Comparison of ENCODE assay signal across 8 mouse cellular contexts in the genomic region with DNA sequence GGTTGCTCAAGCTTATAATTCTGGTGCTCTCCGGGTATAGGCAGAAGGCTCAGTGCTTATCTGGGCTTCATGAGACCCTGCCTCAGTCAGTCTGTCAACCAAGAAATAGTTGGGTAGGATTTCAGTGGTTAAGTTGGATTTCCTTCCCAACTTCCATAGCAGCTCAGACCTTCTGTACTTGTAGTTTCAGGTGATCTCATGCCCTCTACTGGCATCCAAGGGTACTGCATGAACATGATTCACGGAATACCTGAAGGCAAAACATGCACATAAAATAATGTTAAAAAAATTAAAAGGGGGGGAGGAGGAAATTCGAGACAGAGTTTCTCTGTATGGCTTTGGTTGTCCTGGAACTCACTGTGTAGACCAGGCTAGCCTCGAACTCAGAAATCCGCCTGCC. TPM values are rescaled to one million over a fixed set of nuclear protein-coding genes. Genes with fewer than 3 reads are reported as not detected.
A peak's percentile ranks its signal among the peaks of the same experiment; 100 is the strongest.
DNase-seq lines count a peak whose midpoint lies in the region; ATAC-seq and TF ChIP-seq lines count a peak whose summit lies in the region.

No protein-coding gene starts in this region.

- peak; percentile 92 for DNase-seq in midbrain, embryonic 11.5 days (ENCODE audit: low spot score, missing footprints)
- DNase-seq in adrenal gland, postnatal 14 days: peak; percentile 77
- peak; percentile 79 for DNase-seq in embryonic facial prominence, embryonic 14.5 days (ENCODE audit: low spot score)
- DNase-seq in kidney, postnatal 10 days: peak; percentile 80
- peak; percentile 74 for DNase-seq in liver, postnatal 0 days
- DNase-seq in right cerebral cortex, postnatal 36 days (ENCODE audit: low spot score in 2 of 2): peak; percentile 53 to 68

- no peaks in the 10 kb centered on the region for H3K27me3 ChIP-seq in midbrain, embryonic 11.5 days (ENCODE audit: control insufficient read depth, insufficient read depth, low read length)
- no peaks in the 10 kb centered on the region for H3K27me3 ChIP-seq in midbrain, embryonic 13.5 days
- no peaks in the 10 kb centered on the region for H3K27me3 ChIP-seq in embryonic facial prominence, embryonic 14.5 days (replicated peaks; ENCODE audit: control insufficient read depth, insufficient read depth, low read length)
- H3K27me3 ChIP-seq in liver, postnatal 0 days (ENCODE audit: insufficient read depth, low read length): no peaks in the 10 kb centered on the region

- no peak for ATAC-seq in midbrain, embryonic 11.5 days (ENCODE audit: low FRiP score)
- no peak for ATAC-seq in midbrain, embryonic 13.5 days
- ATAC-seq in embryonic facial prominence, embryonic 14.5 days (ENCODE audit: low read depth): no peak
- ATAC-seq in liver, postnatal 0 days: no peak
- no peak for ATAC-seq in activated CD4-positive, CD25-positive, alpha-beta regulatory T cell, adult 4 months

- H3K27ac ChIP-seq in midbrain, embryonic 11.5 days (ENCODE audit: low read depth, low read length): no peak overlapping the region
- H3K27ac ChIP-seq in midbrain, embryonic 13.5 days: no peak overlapping the region
- H3K27ac ChIP-seq in embryonic facial prominence, embryonic 14.5 days (replicated peaks; ENCODE audit: low read depth, low read length): no peak overlapping the region
- no peak overlapping the region for H3K27ac ChIP-seq in liver, postnatal 0 days (ENCODE audit: low read depth)

- no peaks in the 10 kb centered on the region for H3K9me3 ChIP-seq in midbrain, embryonic 11.5 days (ENCODE audit: control insufficient read depth, low read length)
- H3K9me3 ChIP-seq in midbrain, embryonic 13.5 days: no peaks in the 10 kb centered on the region
- no peaks in the 10 kb centered on the region for H3K9me3 ChIP-seq in embryonic facial prominence, embryonic 14.5 days (ENCODE audit: control insufficient read depth, low read length)
- no peaks in the 10 kb centered on the region for H3K9me3 ChIP-seq in liver, postnatal 0 days (ENCODE audit: low read length)

- H3K4me1 ChIP-seq in midbrain, embryonic 11.5 days (ENCODE audit: control insufficient read depth, insufficient read depth, low read length): peaks cover 11% of the 10 kb centered on the region
- H3K4me1 ChIP-seq in midbrain, embryonic 13.5 days (replicated peaks): peaks cover 32% of the 10 kb centered on the region
- H3K4me1 ChIP-seq in embryonic facial prominence, embryonic 14.5 days (ENCODE audit: control insufficient read depth, insufficient read depth, low read length): peaks cover 12% of the 10 kb centered on the region
- peaks cover 15% of the 10 kb centered on the region for H3K4me1 ChIP-seq in liver, postnatal 0 days (ENCODE audit: insufficient read depth)

- H3K4me2 ChIP-seq in midbrain, embryonic 11.5 days: no peak overlapping the region
- no peak overlapping the region for H3K4me2 ChIP-seq in midbrain, embryonic 13.5 days (replicated peaks)
- H3K4me2 ChIP-seq in embryonic facial prominence, embryonic 14.5 days (ENCODE audit: low read depth, low read length): no peak overlapping the region
- no peak overlapping the region for H3K4me2 ChIP-seq in liver, postnatal 0 days (ENCODE audit: low read depth, low read length)

- no peak overlapping the region for H3K9ac ChIP-seq in midbrain, embryonic 11.5 days (ENCODE audit: low read length)
- H3K9ac ChIP-seq in midbrain, embryonic 13.5 days (replicated peaks): no peak overlapping the region
- H3K9ac ChIP-seq in embryonic facial prominence, embryonic 14.5 days (ENCODE audit: low read depth, low read length): no peak overlapping the region
- H3K9ac ChIP-seq in liver, postnatal 0 days (replicated peaks): no peak overlapping the region

- TF ChIP-seq CTCF in liver, postnatal 0 days (IDR thresholded peaks at IDR 0.05; ENCODE audit: low read depth): peak; percentile 94

- 63% methylated on average over 5 of the region's 5 CpGs for WGBS in midbrain, embryonic 11.5 days
- WGBS in midbrain, embryonic 13.5 days: 61% methylated on average over 5 of the region's 5 CpGs
- 58% methylated on average over 5 of the region's 5 CpGs for WGBS in embryonic facial prominence, embryonic 14.5 days
- WGBS in liver, postnatal 0 days (ENCODE audit: insufficient replicate concordance): 53% methylated on average over 5 of the region's 5 CpGs

- no peak overlapping the region for H3K4me3 ChIP-seq in midbrain, embryonic 11.5 days (ENCODE audit: low read depth, low read length)
- no peak overlapping the region for H3K4me3 ChIP-seq in midbrain, embryonic 13.5 days (replicated peaks)
- no peak overlapping the region for H3K4me3 ChIP-seq in embryonic facial prominence, embryonic 14.5 days (ENCODE audit: low read depth, low read length)
- no peak overlapping the region for H3K4me3 ChIP-seq in liver, postnatal 0 days (ENCODE audit: low read depth, low read length)

- peaks cover 2% of the 10 kb centered on the region; the same call in 1 of the 2 replicates for H3K36me3 ChIP-seq in midbrain, embryonic 11.5 days (ENCODE audit: control insufficient read depth, insufficient read depth, low read length)
- peaks cover 30% of the 10 kb centered on the region for H3K36me3 ChIP-seq in midbrain, embryonic 13.5 days
- peaks cover 34% of the 10 kb centered on the region; the same call in 1 of the 2 replicates for H3K36me3 ChIP-seq in embryonic facial prominence, embryonic 14.5 days (ENCODE audit: control insufficient read depth, insufficient read depth, low read length)
- H3K36me3 ChIP-seq in liver, postnatal 0 days (replicated peaks; ENCODE audit: insufficient read depth, low read length): 0 out of 2 replicates have a peak, but pooled peaks cover 14% of the 10 kb centered on the region

- no peak for TF ChIP-seq EP300 in liver, postnatal 0 days (IDR thresholded peaks at IDR 0.05; ENCODE audit: low read depth)

RNA-seq across cellular contexts. Expression of a gene that starts 2.8 kb away (rescaled TPM):
- polyA plus RNA-seq in midbrain, embryonic 11.5 days (2014; fragmentation: Nextera tagmentation; extraction: Ambion mirVana): 100 and 102 TPM in 2 replicates
- 98.4 and 110 TPM in 2 replicates for polyA plus RNA-seq in midbrain, embryonic 13.5 days (2015; fragmentation: Nextera tagmentation; extraction: Ambion mirVana)
- 12.7 and 18.2 TPM in 2 replicates for total RNA-seq in adrenal gland, postnatal 14 days (2021)
- 55.1 and 59.1 TPM in 2 replicates for polyA plus RNA-seq in embryonic facial prominence, embryonic 14.5 days (2014; fragmentation: Nextera tagmentation; extraction: Ambion mirVana)
- polyA plus RNA-seq in liver, postnatal 0 days (2015; fragmentation: Nextera tagmentation; extraction: Ambion mirVana): 15.5 and 15.6 TPM in 2 replicates
- 10 to 100 TPM; 61.8 to 80.2 TPM for polyA plus RNA-seq in activated CD4-positive, CD25-positive, alpha-beta regulatory T cell, adult 4 months (2017; shearing (Covaris generic))

RNA-seq across cellular contexts. Expression of a gene that starts 29.3 kb away (rescaled TPM):
- 36.5 and 37.7 TPM in 2 replicates for polyA plus RNA-seq in midbrain, embryonic 11.5 days (2014; fragmentation: Nextera tagmentation; extraction: Ambion mirVana)
- 36.3 and 38.2 TPM in 2 replicates for polyA plus RNA-seq in midbrain, embryonic 13.5 days (2015; fragmentation: Nextera tagmentation; extraction: Ambion mirVana)
- 47.6 and 52.4 TPM in 2 replicates for total RNA-seq in adrenal gland, postnatal 14 days (2021)
- polyA plus RNA-seq in embryonic facial prominence, embryonic 14.5 days (2014; fragmentation: Nextera tagmentation; extraction: Ambion mirVana): 30.6 and 32.5 TPM in 2 replicates
- 10.5 and 11.1 TPM in 2 replicates for polyA plus RNA-seq in liver, postnatal 0 days (2015; fragmentation: Nextera tagmentation; extraction: Ambion mirVana)
- 10 to 100 TPM; 41.1 to 47.7 TPM for polyA plus RNA-seq in activated CD4-positive, CD25-positive, alpha-beta regulatory T cell, adult 4 months (2017; shearing (Covaris generic))
